Mouse (Mus musculus) thymus, postnatal 10 days (tissue): ENCODE measurements around the gene Ergic3.
A peak's percentile ranks its signal among the peaks of the same experiment; 100 is the strongest.

Experiments used
- DNase-seq, 2 experiments: peaks; one replicate each; pipeline ENCODE4 v3.0.0; 2021; ENCODE audit warnings: low spot score in 2 of 2

Gene Ergic3

DNA sequence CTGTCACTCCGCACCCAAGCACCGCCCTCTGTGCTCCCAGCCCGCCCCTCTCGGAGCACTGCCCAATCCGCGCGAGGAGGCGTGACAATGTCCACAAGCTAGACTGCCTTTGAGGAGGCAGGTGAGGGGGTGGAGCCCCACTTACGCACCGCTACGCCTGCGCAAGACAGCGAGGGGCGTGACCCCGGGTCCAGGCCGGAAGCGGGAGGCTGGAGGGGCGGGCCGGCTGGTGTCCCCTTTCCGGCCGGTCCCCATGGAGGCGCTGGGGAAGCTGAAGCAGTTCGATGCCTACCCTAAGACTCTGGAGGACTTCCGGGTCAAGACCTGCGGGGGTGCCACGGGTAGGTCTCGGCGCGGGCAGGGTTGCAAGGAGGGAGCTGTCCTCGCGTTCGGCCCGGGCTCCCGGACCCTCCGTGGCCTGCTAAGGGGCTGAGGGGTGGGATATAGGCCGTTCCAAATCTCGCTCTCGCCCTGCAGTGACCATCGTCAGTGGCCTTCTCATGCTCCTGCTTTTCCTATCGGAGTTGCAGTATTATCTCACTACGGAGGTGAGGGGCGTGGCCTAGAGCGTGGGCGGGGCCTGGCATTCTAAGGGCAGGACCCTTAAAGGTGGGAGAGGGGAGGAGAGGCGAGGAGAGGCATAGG lies at the start of gene Ergic3, which contains the start of gene 6430550D23Rik:
Gene Ergic3 (plus strand): TSS at position 158 of the 645 bp plus-strand sequence.
Gene 6430550D23Rik (minus strand): TSS at position 90 of the 645 bp plus-strand sequence.
- peak; percentile 98 to 99 for DNase-seq

- no peak for DNase-seq
These were observed 47.9 kb upstream of the Ergic3 start for GRCm38 (mm10) chr2:155959981-155960380.

GRCm38 (mm10) chr2:155961862-155962261 lies 46.0 kb upstream of the Ergic3 start:
- DNase-seq, result no peak

DNA sequence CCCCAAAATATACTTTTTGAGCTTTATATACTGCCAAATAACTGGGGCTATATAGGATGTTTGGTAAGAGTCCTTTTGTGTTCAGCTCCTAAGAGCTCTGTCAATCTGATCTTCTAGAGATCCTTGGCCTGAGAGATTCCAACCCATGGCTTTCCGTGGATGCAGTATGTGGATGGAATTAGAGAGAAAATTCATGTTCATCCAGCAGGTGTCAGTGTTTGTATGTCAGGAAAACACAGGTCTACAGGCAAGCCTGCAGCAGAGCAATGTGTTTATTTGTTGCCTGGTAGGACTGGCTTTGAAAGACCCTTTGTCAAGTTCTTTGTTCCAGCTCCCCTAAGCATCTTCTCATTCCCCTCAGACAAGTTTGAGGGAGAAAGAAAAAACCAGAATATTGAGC lies 44.9 kb upstream of the Ergic3 start:
- peak in 1 of 2 experiments; percentile 40 for DNase-seq

- DNase-seq, result no peak
These were observed 34.5 kb upstream of the Ergic3 start for GRCm38 (mm10) chr2:155973348-155973747.

- peak; percentile 75 to 79 for DNase-seq
These were observed 33.6 kb upstream of the Ergic3 start for GRCm38 (mm10) chr2:155974087-155974731.

DNA sequence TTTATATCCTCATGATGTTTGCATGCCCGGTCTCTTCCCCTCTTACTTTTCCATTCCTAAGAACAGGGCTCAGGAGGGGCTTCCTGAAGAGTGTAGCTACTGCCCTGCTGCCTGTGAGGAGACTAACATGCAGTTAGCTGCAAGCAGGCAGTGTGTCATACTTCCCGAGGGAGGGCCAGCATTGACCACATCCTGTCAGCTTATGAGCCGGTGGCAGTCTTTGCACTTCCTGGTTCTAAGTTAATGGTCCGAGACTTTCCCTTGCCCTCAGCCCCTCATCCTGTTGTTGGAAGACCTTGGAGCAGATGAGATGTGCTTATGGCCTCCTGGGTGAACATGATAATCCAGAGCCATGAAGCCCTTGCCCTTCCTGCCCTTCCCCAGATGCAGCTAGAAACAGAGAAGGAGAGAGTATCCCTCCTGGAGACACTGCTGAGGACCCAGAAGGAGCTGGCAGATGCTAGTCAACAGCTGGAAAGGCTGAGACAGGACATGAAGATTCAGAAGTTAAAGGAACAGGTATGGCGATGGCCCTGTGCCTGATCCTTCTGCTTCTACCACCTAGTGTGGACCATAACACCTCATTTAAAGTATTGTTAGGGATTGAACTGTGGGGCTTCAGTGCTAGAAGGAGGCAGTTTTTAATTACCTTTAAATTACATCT lies 28.4 kb upstream of the Ergic3 start:
- DNase-seq, result peak; percentile 49 to 60

DNA sequence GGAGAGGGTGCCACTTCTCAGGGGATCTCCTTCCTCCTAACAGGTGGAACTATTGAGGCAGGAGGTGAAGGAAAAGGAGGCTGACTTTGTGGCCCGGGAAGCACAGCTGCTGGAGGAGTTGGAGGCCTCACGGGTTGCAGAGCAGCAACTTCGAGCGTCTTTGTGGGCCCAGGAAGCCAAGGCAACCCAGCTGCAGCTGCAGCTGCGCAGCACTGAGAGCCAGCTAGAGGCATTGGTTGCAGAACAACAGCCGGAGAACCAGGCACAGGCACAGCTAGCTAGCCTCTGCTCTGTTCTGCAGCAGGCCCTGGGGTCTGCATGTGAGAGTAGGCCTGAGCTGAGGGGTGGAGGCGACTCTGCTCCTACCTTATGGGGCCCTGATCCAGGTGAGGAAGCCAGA lies 22.1 kb upstream of the Ergic3 start:
- peak; percentile 75 to 80 for DNase-seq

DNA sequence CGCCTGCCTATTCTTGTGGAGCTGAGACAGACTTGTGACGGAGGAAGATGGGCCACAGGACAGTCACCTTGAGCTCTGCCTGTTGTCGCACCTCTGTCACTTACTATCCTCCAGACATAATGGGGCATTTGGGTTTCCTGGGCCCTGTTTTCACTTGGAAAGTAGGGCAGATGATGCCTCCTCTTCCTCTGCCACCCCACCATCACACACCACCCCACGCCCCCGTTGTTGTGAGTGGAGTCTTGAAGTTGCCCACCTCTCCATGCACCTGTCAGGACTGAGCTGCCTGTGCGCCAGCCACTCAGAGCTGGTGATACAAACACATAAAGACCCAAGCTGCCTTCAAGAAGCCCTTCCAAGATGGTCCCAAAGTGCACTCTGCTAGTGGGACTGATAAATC lies 20.7 kb upstream of the Ergic3 start:
- peak; percentile 41 to 60 for DNase-seq

DNA sequence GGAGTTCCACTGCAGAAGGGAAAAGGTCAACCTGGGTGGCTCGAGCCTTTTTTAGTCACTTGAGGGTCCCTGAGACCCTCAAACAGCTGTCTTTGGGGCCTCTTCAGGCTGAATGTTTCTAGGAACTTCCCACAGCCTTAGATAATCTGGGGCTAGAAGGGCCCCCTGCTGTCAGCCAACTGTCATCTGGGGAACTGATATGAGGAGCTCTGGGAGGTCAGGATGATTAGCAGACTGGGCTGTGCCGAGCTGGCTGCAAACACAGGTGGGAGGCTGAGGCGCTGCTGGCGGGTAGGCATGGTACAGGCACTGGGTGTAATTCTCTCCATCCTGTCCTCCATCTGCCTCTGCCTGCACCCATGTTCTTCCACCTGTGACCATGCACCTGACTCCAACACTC lies 18.8 kb upstream of the Ergic3 start:
- DNase-seq, result no peak

- no peak for DNase-seq
These were observed 16.7 kb upstream of the Ergic3 start for GRCm38 (mm10) chr2:155991151-155991550.

GRCm38 (mm10) chr2:155991863-155992321 lies 16.0 kb upstream of the Ergic3 start:
- DNase-seq, result no peak

DNA sequence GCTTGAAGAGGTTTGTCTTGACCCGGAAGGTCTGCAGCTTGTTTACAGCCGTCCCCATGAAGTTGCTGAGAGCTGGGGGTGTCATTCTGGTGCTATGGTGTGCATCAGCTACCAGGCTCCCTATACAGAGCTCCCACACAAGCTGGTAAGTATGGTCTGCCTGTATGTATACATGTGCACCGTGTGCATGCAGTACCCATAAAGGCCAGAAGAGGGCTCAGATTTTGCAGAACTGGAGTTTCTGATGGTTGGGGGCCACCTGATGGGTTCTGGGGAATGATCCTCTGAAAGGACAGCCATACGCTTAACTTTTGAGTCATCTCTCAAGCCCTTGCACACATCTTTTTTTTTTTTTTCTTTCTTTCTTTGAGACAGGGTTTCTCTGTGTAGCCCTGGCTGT lies 2.5 kb upstream of the Ergic3 start:
- DNase-seq, result peak in 1 of 2 experiments; percentile 38

- no peak for DNase-seq
These were observed 10.3 kb downstream of the Ergic3 start for GRCm38 (mm10) chr2:156018106-156018505.

DNA sequence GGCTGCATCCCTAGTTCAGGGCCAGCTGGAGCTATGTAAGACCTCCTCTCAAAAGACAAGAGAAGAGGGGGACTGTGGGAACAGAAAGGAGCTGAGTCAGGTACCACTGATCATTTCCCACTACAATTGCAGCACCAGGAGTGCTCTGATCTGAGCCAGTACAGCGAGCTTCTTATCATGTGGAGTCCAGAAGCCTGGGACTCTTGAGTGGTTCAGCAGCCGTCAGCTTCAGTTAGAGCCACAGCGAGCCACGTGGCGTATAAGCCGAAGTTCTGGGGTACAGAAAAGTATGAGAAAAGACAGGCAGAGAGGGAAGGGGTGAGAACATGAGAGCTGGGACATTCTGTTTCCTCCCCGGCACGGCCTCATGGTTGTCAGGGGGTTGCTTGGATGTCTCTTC lies 13.4 kb downstream of the Ergic3 start:
- no peak for DNase-seq

GRCm38 (mm10) chr2:156021765-156022164 lies 13.9 kb downstream of the Ergic3 start:
- no peak for DNase-seq

GRCm38 (mm10) chr2:156025482-156025881 lies 17.6 kb downstream of the Ergic3 start:
- DNase-seq, result no peak

DNA sequence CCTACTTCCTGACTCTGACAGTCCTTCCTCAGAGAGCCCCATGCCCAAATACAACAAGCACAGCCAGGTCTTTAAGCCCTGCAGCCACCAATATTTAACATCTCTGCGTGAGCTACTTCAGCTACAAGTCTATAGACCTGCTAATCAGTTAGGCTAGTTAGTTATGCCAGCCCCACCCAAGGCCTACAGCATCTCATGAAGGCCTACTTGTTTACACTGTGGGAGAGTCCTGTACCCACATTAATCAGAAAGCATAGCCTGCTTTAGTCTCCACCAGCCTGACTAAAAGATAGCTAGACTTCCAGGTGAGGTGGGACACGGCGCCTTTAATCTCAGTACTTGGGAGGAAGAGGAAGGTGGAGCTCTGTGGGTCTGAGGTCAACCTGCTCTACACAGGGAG lies 31.5 kb downstream of the Ergic3 start:
- DNase-seq, result no peak

DNA sequence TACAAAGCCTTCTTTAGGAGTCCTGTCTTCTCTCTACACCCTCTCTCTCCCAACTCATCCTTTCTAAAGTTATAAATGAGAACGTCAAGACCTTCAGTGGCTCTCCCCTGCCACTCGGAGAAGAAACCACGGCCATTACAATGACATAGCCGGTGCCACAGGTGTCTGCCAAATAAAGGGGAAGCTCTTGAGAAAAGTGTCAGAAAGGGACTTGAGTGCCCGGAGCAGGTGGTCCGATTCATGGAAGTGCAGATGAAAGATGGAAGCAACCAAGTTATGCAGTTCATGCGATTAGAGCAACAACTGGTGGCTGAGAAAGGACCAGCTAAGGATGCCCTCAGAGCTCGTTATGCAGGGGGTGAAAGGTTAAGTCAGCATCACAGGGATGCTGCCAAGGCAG lies 35.1 kb downstream of the Ergic3 start:
- DNase-seq, result no peak

GRCm38 (mm10) chr2:156047929-156048328 lies 40.1 kb downstream of the Ergic3 start:
- DNase-seq, result peak in 1 of 2 experiments; percentile 34

DNA sequence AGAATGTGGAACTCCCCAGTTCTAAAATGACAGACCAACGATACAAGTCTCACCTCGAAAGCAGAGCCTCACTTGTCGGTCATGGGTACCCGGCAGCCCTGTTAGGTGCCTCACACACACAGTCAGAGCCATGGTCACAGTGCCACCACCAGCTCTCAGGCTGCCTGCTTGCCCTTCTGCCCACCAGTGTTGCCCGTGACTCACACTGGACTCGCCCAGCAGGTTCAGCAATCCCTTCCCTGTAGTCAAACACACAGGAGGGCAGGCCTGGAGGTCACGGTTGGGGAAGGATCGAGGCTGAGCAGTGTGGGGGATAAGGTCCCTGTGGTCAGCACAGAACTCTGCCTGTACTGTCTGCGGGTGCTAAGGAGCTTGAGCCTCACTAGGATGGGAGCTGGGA lies 45.0 kb downstream of the Ergic3 start, which contains the start of gene Fer1l4:
Gene Fer1l4 (minus strand): TSS at position 132 of the 400 bp plus-strand sequence.
- no peak for DNase-seq
